Mouse (Mus musculus) lung, embryonic 16.5 days (tissue): ENCODE results near the gene Nynrin. TPM values are rescaled to one million over a fixed set of nuclear protein-coding genes. Genes with fewer than 3 reads are reported as not detected.

ENCODE experiments used
- ATAC-seq: fragments of 200-750 bp; cut with Nextera tagmentation; 2 replicates; pipeline ENCODE4 v1.8.0; 2017; ENCODE audit warnings: low read depth, mild to moderate bottlenecking, moderate library complexity
- H3K27ac ChIP-seq: fragments of 300-500 bp; sonication (generic); 2 replicates; pipeline ENCODE4 v1.5.1; 2014; ENCODE audit warnings: mild to moderate bottlenecking, control low read depth, low read length
- H3K27me3 ChIP-seq: fragments of 300-500 bp; sonication (generic); 2 replicates; pipeline ENCODE4 v1.6.1; 2014; ENCODE audit warnings: low read depth, low read length, mixed read lengths; ENCODE audit not compliant: control insufficient read depth, insufficient read depth
- H3K36me3 ChIP-seq: fragments of 300-500 bp; sonication (generic); 2 replicates; pipeline ENCODE4 v1.6.1; 2014; ENCODE audit warnings: low read length; ENCODE audit not compliant: control insufficient read depth, insufficient read depth
- H3K4me1 ChIP-seq: fragments of 300-500 bp; sonication (generic); replicated peaks from 2 replicates; pipeline ENCODE4 v1.6.1; 2014; ENCODE audit warnings: low read length, mixed read lengths; ENCODE audit not compliant: control insufficient read depth, insufficient read depth
- H3K4me2 ChIP-seq: fragments of 300-500 bp; sonication (generic); 2 replicates; pipeline ENCODE4 v1.6.1; 2014; ENCODE audit warnings: low read depth, low read length, control low read depth
- H3K4me3 ChIP-seq: fragments of 300-500 bp; sonication (generic); 2 replicates; pipeline ENCODE4 v1.5.1; 2014; ENCODE audit warnings: mild to moderate bottlenecking, low read length, control low read depth
- H3K9ac ChIP-seq: fragments of 300-500 bp; sonication (generic); 2 replicates; pipeline ENCODE4 v1.6.1; 2014; ENCODE audit warnings: low read length, control low read depth
- H3K9me3 ChIP-seq: fragments of 300-500 bp; sonication (generic); 2 replicates; pipeline ENCODE4 v1.6.1; 2016; ENCODE audit warnings: low read length; ENCODE audit not compliant: control insufficient read depth
- WGBS: fragments of 180-500 bp; shearing (Covaris S2); extraction: QIAGEN DNeasy Blood & Tissue Kit; methylation state at CpG from one replicate; pipeline ENCODE4 v1.1.7; 2014; 5-methylcytosine and 5-hydroxymethylcytosine counted together
- polyA plus RNA-seq: library from polyadenylated mRNA; unstranded; fragments of >200 nt; fragmentation: Nextera tagmentation; extraction: Ambion mirVana; gene quantifications from 2 replicates; pipeline ENCODE4 v1.2.1, GENCODE M21; 2015

Nynrin gene
- polyA plus RNA-seq, 1 experiment from 2014 or later = 18.8 TPM

GRCm38 (mm10) chr14:55898947-55899346 lies 45.1 kb downstream of the Nynrin start:
- WGBS = 84% methylated on average over 7 of the region's 7 CpGs
- H3K4me2 ChIP-seq = peak overlapping the region; percentile 95
- no peaks in the 10 kb centered on the region for H3K9me3 ChIP-seq
- H3K27me3 ChIP-seq = no peaks in the 10 kb centered on the region
- H3K4me3 ChIP-seq = no peak overlapping the region
- ATAC-seq = no peak
- peaks cover 9% of the 10 kb centered on the region; the same call in 1 of the 2 replicates for H3K4me1 ChIP-seq
- no peak overlapping the region for H3K9ac ChIP-seq
- H3K36me3 ChIP-seq = peaks cover 31% of the 10 kb centered on the region
- no peak overlapping the region for H3K27ac ChIP-seq

DNA sequence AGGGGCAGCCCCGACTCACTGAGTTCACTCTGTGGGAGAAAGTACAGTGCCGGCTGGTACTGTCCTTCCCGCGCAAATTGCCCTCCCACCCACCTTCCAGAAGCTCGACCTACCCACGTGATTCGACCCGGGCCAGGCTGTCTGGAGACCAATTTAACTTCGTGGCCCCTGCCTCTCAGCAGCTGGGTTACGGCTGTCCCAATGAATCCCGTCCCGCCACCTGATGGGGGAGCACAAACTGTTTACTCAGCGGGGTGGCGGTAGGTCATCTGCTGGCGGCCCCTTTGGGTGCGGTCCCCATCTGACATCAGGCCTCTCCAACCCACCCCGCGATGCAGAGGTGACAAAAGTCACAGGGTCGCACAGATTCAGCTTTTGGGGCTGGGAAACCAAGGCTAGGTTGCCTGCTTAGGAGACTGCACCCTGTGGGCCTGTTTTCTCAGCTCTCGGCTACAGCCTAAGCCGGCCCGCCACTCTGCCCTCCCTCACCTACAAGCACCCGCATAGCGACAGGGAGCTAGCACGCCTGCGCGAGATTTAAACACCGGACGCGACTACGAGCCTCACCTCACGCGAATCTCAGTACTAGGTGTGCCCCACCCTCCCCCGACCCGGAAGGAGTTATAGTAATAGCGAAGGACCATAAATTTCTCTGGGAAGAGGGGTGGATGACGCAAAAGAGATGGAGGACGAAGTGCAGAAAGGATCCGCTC lies 46.0 kb downstream of the Nynrin start, which contains the start of gene Sdr39u1:
TSS of gene Sdr39u1 (minus strand) at position 593 of the 713 bp plus-strand sequence.
- peak within 1 kb of the TSS; percentile 60 for H3K4me3 ChIP-seq
- H3K9ac ChIP-seq = peak within 1 kb of the TSS; percentile 82
- H3K36me3 ChIP-seq = peaks cover 26% of the 10 kb centered on the region
- H3K27ac ChIP-seq = peak within 1 kb of the TSS; percentile 69
- ATAC-seq = peak; percentile 92
- peaks cover 9% of the 10 kb centered on the region; the same call in 1 of the 2 replicates for H3K4me1 ChIP-seq
- peak within 1 kb of the TSS; percentile 95 for H3K4me2 ChIP-seq
- H3K9me3 ChIP-seq = no peaks in the 10 kb centered on the region
- no peaks in the 10 kb centered on the region for H3K27me3 ChIP-seq
- 1% methylated on average over 39 of the region's 39 CpGs for WGBS

DNA sequence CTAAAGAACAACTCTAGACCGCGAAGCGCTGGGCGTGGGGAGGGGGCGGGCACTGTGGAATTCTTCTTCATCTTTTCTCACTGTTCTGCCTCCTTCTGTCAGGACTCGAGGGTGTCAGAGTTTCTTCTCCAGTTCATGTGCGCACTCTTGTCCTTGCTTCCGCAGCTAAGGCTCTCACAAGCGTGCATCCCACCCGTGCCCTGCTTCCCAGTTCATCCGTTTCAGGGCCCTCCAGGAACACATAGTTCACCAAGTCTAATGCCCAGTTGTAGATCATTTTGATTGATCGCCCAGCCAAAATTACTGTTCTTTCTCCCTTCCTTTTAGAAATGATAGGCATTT lies 46.6 kb downstream of the Nynrin start:
- Histone ChIP-seq H3K27ac (peak overlapping the region; percentile 69), H3K4me3 (peak overlapping the region; percentile 60), H3K27me3 (no peaks in the 10 kb centered on the region), H3K4me2 (peak overlapping the region; percentile 95), H3K9me3 (no peaks in the 10 kb centered on the region), H3K4me1 (peaks cover 9% of the 10 kb centered on the region; the same call in 1 of the 2 replicates), H3K9ac (peak overlapping the region; percentile 82), H3K36me3 (peaks cover 22% of the 10 kb centered on the region)
- 5% methylated on average over 12 of the region's 12 CpGs for WGBS
- ATAC-seq = peak; percentile 16

DNA sequence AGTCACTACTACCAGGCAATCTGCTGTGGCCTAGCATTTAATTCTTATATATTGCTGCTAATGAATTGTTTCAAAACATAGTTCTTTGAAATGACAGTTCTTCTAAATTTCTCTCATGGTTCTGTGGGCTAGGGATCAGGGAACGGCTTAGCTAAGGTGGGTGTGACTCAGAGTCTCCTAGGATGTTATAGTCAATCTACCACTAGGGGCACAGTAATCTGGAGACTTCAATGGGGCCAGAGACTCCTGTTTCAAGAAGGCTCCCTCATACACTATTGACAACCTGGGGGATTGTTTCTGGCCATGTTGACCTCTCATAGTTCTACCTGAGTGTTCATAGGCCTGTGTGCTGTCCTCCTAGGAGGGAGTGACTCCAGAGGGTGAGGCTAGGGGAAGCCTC lies 51.7 kb downstream of the Nynrin start:
- no peak for ATAC-seq
- no peak overlapping the region for H3K27ac ChIP-seq
- H3K36me3 ChIP-seq = no peaks in the 10 kb centered on the region
- peaks cover 5% of the 10 kb centered on the region; the same call in 1 of the 2 replicates for H3K4me1 ChIP-seq
- H3K27me3 ChIP-seq = no peaks in the 10 kb centered on the region
- WGBS = 14% methylated on average over 1 of the region's 1 CpGs
- H3K9ac ChIP-seq = no peak overlapping the region
- H3K4me2 ChIP-seq = no peak overlapping the region
- H3K4me3 ChIP-seq = no peak overlapping the region
- H3K9me3 ChIP-seq = no peaks in the 10 kb centered on the region

DNA sequence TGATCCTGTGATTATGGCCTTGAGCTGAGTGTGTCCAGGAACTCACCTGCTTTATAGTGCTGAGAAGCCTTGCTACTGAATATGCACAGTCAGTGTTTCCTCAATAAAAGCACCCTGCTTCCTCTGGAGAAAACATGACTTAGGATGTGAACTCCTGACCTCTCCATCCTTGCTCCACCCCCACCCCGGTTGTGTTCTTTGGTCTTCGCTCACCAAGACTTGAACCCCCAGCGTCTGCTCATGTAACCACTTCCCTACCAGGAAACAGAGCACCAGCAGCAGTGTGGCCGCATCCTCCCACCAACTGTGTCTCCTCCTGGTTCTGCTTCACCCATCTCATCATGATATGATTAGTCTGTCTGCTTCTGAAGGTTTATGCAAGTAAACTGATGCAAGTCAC lies 59.6 kb downstream of the Nynrin start:
- no peak overlapping the region for H3K4me3 ChIP-seq
- no peak overlapping the region for H3K9ac ChIP-seq
- peaks cover 3% of the 10 kb centered on the region for H3K4me1 ChIP-seq
- no peaks in the 10 kb centered on the region; the same call in 1 of the 2 replicates for H3K9me3 ChIP-seq
- H3K36me3 ChIP-seq = no peaks in the 10 kb centered on the region
- no peak overlapping the region for H3K27ac ChIP-seq
- H3K4me2 ChIP-seq = no peak overlapping the region
- WGBS = 43% methylated on average over 4 of the region's 4 CpGs
- H3K27me3 ChIP-seq = no peaks in the 10 kb centered on the region
- no peak for ATAC-seq

DNA sequence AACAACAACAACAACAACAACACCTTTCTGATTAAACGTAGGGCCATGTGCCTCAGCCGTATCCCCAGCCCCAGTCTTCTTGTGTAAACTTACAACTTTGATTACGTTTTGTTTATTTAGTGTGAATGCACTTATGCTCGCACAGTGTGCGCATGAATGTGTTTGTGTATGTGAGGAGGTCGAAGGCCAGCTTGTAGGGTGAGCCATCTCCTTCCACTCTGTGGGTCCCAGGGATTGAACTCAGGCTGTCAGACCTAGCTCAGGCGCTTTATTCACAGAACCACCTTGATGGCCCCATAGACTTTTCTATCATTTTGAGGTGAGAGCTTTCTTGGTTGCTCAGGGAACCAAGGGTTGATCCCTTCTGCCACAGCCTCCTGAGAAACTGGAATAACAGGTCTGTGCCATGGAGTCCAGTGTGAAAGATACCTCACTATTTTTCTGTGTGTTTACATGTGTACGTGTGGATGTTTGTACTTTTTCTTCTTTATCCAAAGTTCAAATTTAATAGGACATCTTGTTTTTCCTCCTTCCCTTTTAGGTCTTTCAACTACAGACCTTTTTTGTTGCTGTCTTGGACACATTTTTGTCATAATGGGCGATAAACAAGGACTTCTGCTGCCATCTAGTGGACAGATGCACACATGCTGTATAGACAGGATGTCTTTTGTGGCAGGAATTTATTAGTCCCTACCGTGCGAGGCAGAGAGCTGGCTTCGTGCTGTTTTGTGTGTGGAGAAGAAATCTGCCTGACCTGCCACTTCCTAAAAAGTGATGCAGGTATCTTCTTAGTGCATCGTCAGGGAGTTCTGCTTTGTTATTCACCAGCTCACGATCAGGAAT lies 64.7 kb downstream of the Nynrin start:
- Histone ChIP-seq H3K36me3 (no peaks in the 10 kb centered on the region), H3K9me3 (no peaks in the 10 kb centered on the region; the same call in 1 of the 2 replicates), H3K4me1 (peaks cover 6% of the 10 kb centered on the region), H3K27ac (0 out of 2 replicates have a peak overlapping the region, but pooled peaks have one; percentile 4), H3K9ac (0 out of 2 replicates have a peak overlapping the region, but pooled peaks have one; percentile 37), H3K4me2 (no peak overlapping the region), H3K27me3 (no peaks in the 10 kb centered on the region), H3K4me3 (no peak overlapping the region)
- ATAC-seq = peak; percentile 88
- 13% methylated on average over 14 of the region's 14 CpGs for WGBS

DNA sequence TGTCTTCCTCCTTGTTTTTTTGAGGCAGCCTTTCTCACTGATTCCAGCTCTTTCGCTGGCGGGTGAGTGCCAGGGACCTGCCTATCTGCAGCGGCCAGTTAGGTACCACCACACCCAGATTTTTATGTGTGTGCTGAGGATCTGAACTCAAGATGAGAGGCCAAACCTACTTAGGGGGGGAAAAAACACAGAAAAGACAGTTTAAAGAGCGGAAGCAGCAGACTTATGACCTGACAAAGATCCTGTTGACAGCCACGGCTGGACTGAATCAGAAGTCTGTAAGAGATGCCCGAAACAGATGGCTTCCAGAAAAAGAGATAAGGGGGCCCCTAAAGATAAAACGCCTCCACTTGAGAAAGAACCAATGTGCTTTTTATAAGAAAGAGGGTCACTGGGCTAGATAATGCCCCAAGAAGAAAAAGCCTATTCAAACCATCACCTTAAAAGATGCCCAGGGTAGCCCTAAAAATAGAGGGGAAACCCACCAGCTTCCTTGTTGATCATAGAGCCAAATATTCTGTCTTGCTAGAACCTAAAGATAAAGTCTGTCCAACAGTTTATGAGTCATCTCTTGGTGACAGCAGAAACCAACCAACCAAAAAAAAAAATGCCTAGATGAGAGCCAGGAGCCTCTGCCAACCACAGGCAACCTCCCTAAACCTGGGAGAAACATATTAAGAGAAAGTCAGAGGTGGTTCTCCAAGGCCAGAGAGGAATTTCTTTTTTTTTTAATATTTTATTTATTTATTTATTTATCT lies 68.8 kb downstream of the Nynrin start:
- 23% methylated on average over 7 of the region's 7 CpGs for WGBS
- ATAC-seq = no peak
- no peak overlapping the region for H3K9ac ChIP-seq

More for the DNA sequence above, 68.8 kb downstream of the Nynrin start:
- Histone ChIP-seq H3K4me3 (no peak overlapping the region), H3K9me3 (no peaks in the 10 kb centered on the region), H3K27ac (no peak overlapping the region), H3K36me3 (no peaks in the 10 kb centered on the region), H3K27me3 (no peaks in the 10 kb centered on the region), H3K4me2 (no peak overlapping the region), H3K4me1 (peaks cover 6% of the 10 kb centered on the region)
